Mouse (Mus musculus) layer of hippocampus, postnatal 25 days (tissue): Measurements from ENCODE around the gene Dgcr2. TPM values are rescaled to one million over a fixed set of nuclear protein-coding genes. Genes with fewer than 3 reads are reported as not detected.

Experiments
- DNase-seq, 2 experiments: peaks; one replicate each; pipeline ENCODE4 v3.0.0; 2022; ENCODE audit warnings: mixed read lengths in 2 of 2, low spot score in 1 of 2; ENCODE audit errors: extremely low spot score in 1 of 2
- total RNA-seq, 2 experiments: library from RNA; stranded (reverse); gene quantifications; 2 replicates each; pipeline ENCODE4 v1.2.3; 2021

The Dgcr2 gene
- total RNA-seq, 2 experiments from 2014 or later: 103 to 114 TPM

DNA sequence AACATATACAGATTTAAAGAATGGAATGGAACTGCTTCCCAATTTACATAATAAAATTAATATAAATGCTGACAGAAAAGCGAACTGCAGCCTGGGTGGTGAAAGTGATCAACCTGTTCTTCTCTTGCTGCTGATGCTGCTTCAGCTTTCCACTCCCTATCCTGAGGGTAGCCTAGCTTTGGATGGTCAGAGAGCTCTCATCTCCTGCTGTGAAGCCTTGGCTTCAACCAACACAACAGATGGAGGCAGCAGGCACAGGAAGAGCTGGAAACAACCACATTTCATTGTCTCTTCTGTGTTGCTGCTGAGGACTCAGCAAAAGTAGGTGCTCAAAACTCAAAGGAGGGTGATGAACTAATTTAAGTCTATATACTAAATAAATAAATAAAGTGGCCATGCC lies 46.5 kb downstream of the Dgcr2 start:
- DNase-seq: no peak

DNA sequence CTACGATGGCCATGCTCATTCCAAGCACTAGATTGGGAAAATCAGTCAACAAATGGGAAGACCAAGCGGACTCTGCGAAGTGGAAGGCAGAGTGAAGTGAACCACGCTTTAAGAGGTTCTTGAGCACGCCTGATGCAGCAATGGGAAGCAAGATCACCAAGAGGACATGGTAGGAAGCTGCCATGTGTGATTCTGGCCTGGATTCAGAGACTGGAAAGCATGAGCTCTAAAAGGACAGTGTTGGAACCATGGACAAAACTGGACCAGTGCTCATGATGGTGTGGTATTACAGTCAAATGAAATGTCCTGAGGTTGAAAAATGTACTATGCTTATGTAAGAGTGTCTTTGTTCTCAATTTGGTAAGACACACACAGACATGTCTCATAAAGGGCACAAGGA lies 47.0 kb downstream of the Dgcr2 start:
- DNase-seq: no peak

DNA sequence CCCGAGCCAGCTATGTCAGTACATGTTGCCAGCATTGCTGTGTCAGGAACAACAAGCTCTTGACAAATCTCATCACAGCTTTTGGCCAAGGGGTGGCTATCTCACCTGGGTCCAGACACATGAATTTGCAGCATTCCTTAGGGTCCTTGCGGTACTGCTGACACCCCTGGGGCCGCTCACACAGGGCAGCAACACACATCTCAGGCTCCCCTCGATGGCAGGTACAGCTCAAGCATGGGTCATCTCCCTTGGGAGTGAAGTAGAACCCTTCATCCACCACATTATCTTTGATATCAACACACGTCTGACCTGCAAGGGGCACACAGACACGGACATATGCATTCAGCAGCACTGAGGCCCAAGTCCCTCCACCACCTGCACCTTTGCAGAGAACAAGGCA lies 48.9 kb downstream of the Dgcr2 start:
- no peak for DNase-seq

DNA sequence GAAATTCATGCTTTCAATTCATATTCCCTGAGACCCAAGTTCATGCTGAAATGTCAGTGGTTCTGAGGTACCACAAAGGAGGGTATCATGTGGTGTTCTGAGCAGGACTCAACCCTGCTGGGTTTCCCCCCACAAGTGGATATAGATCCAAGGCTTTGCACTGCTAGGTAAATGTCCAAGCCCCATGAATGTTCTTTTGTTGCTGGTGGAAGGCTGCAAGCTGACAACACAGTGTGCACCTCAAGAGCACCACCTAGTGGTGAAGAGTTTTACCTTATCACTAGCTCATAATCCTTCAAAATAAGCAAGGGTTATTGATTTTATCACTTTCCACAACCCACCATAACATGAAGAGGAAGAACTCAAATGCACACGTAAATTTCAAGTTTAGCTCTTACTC lies 49.4 kb downstream of the Dgcr2 start:
- DNase-seq: peak in 1 of 2 experiments; percentile 40

DNA sequence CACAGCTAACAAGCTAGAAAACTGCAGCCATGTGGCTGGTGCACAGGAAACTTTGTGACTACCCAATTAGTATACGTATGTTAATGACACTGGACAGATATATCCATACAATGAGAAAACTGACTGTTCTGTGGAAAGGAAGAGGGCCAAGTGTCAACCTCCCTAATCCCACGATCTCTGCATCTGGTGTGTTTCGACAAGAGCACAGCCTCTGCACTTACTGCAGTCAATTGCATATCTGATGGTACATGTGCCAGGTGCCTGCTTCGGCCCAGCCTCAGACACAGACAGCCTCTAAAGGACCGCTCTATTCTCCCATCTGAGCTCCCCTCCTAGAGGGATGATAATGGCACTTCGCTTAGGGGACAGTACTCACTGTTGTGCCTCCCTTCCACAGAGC lies 49.9 kb downstream of the Dgcr2 start:
- no peak for DNase-seq

DNA sequence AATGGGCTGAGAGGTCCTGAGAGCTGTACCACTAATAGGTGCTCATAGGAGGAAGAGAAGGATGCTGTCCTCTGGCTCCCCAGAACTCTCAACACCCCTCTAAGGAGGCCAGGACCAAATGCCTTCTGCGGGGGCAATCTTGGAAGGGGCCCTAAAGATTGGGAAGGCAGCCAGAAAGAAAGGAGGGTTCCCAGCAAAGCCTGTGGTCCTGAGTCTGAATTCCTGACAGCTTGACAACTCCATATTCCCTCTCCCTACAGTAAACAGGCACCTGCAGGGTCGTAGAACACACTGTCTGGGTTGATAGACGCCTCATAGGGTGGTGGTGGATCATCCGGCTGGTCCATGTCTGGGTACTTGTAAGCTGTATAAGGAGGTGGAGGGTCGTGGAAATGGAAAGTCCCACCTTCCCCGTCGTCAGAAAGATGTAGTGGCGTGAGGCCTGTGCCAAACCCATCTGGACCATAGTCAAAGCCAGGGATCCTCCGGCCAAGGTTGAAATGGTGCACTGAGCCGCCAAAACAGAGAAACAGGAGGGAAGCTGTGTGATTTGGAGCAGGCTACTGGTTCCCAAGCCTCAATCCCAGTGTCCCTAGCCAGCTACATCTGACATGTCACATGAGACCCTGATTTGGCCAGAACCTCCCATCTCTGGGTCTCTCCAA lies 54.5 kb downstream of the Dgcr2 start:
- no peak for DNase-seq

DNA sequence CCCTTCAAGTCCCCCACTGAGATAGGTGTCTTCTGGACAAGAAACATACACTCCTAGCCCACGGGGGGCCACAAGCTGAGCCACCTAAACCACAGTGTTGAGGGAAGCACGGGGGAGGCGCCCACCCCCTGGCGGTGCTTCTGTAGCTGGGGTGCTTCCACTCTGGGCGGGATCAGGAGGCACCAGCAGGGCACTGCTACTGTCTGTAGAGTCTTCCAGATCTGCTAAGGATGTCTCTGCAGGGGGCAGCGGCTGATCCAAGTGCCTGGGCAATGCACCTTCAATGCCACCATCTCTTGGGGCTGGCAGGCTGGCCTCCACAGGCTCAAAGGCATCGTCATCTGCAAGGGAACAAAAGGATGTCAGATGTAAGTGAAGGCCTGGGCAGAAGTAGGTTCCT lies 55.9 kb downstream of the Dgcr2 start:
- DNase-seq: no peak

DNA sequence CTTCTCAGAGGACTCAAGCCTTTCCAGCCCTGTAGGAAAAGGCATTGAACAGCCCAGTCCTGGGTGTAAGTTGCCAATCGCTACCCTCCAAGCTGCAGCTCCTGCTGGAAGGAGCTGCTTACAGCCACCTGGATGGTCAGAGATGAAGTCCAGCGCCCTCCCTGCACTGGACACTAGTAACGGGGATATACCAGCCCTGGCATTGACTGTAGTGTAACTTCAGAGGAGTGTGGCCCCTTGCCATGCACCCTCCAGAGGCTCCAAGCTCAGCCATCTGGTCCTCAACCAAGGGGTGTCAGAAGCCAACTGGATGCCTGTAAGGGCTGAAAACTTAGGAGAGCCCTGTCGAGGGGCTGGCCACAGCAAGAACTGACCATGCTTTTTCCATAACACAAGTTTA lies 58.4 kb downstream of the Dgcr2 start:
- DNase-seq: no peak

DNA sequence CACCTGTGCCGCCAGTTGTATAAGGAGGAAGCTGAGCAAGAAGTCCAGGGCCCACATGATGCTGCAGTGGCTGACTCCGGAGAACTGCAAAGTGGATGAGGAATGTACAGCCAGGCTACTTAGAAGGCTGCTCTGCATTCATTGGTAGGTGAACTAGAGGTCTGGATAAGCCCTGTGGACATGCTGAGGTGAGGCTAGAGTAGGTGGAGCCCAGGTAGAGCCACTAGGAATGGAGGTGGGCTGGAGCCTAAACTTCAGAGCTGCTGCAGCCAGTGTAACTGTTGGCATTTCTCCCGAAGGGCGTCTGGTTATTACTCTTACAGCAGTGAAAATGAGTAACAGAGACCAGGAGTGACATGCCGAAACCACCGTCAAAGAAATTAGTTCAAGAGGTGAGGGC lies 60.3 kb downstream of the Dgcr2 start, which contains the start of gene Car15:
Gene Car15 (minus strand): TSS at position 314 of the 400 bp plus-strand sequence.
- no peak for DNase-seq

DNA sequence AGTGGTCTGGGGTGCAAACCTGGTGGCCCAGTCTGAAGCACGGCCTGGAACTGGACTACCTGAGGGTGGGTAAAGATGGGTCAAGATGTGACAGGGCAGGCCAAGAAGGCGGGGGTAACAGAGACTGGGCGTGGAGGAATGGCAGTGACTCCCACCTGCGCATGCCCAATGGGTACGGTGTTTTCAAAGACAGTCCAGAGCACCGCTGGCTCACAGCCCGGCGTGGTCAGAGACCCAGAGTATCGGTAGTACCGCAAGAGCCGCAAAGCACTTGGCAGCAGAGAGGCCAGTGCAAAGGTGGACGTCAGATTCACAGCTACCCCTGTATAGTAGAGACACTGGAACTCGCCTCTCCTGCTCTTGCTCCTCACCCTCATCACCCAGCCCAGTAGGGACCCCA lies 62.9 kb downstream of the Dgcr2 start:
- no peak for DNase-seq

DNA sequence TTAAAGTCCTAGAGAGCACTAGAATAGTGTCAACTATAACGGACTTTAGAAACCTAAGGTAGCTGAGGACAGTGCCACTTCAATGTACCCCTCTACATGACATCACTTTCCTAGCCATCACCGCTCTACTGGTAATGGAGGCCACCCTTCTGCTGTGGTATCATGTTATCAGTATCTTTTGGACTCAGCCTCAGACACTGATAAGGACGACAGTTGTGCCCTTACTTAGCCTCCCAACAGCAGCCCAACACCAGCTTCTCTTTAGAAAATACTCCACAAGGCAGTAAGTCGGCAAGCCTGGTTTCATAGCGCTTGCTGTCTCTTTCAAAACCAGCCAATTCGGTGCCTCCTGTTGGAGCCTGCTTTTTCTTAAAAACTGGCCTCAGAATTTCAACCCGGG lies 63.8 kb downstream of the Dgcr2 start:
- no peak for DNase-seq

DNA sequence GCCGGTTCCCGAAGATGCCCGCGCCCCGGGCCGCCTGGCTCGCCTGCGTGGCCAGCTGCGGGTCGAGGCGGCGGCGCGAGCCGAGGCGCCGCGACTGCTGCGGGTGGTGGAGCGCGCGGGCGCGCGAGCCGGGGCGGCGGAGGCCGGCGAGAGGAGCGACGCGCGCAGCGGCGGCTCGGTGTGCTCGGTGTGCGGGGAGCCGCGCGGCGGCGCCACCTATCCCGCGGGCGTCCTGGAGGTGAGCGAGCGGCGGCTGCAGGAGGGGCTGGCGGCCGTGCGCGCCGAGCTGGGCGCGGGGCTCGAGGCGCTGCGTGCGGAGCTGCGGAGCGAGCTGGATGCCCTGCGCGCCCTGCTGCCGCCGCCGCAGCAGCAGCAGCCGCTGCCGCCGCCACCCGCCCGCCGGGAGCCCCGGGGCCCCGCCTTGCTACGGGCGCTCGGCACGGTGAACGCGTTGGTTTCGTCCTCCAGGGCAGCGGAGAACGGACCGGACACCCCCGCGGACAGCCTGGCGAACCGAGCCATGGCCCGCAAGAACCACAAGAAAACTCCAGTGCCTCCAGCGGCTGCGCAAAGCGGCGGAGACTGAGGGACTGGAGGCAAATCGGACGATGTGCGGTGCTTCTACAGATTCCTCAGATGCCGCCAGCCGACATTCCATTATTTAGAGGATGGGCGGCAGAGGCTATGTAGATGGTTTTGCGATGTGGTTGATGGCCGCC lies 64.5 kb downstream of the Dgcr2 start:
- DNase-seq: peak; percentile 51 to 71

DNA sequence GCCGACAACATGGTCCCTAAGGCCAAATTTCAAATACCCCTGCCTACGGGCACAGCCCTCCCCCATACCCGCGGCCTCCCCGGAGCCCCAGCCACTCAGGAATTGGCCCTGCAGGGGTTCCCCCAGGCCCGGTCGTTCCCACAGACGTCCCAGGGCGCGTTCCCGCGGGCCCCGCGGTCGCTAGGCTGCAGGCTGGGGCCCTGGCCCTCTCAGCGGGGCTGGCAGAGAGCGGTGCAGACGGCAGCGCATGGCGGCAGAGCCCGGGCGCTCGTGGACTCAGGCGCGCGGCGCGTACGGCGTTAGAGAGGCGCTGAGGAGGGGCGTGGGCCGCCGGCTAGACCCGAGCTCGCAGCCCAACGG lies 65.1 kb downstream of the Dgcr2 start:
- peak in 1 of 2 experiments; percentile 29 for DNase-seq

DNA sequence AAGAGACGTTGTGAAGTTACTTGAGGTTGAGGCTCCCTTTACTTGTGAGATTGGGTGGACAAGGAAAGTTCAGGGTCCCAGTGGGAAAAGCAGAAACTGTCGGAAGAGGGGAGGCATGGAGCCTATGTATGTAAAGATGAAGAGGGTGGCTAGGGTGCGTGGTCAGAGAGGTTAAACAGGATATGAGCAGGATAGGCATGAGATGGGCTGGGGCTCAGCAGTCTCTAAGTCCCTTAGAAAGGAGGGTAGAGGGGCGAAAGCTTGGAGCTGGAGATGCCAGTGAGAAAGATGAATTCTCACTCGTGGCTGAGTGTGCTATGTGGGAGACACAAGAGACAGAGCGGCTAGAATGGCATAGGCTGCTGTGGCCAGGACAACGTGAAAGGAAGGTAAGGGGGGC lies 65.5 kb downstream of the Dgcr2 start, which contains the start of gene B830017H08Rik:
Gene B830017H08Rik (plus strand): TSS at position 301 of the 400 bp plus-strand sequence.
- DNase-seq: no peak

DNA sequence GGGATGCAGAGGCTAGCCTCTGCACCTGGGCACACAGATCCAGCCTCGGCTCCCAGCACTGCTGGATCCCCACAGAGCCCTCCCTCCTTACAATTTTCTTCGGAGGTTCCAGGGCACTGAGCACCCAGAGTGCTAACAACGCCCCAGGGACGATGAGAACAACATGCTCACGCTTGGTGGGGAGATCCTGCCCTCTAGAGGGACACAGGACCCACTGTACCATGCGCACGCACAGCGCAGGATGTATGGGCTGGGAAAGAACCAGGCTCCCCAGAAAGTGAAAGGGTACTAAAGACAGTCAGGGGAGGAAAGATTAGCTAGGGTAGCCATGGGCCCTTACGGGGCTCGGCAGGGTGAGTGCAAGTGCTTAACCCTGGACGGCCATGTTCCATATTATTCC lies 66.6 kb downstream of the Dgcr2 start:
- no peak for DNase-seq

DNA sequence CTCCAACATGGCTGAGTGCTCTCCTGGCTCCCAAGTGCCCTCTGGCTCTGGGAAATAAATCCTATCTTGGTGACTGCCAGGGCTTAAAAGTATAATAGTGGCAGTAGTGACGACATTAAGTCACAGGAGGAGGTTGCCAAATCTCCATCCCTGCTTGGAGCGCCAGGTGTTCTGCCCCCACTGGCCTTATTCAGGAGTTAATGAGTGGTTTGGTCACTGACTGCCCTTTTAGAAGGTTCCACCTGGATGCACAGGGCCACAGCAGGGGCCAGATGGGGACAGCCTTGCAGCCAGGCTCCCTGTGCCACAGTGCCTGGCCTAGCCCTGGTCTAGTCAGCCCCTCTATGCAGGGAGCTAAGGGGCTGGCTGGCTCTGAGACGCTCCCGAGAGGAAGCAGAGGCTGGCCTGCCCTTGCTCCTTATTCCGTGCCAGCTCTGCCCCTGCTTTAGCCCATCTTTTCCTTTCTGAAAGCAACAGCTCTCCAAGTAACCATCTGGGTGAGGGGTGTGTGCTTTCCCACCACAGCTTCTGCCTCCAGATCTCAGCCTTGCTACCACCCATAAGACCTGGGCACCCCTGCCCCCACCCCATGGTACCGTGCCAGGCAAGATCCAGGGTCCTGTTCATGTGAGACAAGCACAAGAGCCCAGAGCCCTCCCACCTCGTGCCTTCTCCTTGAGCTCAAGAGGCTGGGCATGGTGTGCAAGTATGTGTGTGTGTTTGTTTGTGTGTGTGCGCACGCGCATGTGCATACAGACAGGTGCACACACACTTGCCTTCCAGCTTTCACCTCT lies 67.8 kb downstream of the Dgcr2 start:
- no peak for DNase-seq

DNA sequence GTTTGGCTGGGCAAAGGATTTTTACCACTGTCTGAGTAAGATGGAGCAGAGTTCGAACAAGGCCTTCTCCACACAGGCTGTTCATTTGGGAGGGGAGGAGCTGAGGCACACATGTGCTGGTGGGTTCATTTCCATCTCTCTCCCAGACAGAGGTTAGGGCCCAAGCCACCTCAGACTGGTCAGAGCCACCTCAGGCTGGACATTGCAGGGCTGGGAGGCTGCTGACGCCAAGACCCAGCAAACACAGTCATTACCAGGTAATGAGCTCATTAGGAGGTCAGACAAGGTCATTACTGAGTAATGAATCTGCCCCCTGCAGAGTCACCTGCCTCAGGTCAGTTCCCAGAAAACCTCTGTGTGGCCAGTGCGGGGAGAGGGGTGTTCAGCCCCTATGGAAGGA lies 69.5 kb downstream of the Dgcr2 start:
- no peak for DNase-seq

DNA sequence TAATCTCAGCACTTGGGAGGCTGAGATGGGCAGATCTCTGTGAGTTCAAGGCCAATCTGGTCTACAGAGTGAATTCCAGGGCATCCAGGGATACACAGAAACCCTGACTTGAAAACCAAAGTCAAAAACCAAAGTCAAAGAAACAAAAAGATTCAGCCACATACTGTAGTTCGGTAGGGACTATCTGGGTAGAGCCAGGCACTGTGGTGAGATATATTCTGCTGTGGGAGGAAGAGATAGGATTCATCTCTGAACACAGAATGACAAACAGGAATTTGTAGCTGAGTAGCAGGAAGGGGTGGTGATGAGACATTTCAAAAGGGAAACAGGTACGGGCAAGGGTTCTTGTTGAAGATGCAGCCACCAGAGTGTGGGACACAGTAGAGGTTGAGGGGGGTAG lies 70.1 kb downstream of the Dgcr2 start:
- no peak for DNase-seq

DNA sequence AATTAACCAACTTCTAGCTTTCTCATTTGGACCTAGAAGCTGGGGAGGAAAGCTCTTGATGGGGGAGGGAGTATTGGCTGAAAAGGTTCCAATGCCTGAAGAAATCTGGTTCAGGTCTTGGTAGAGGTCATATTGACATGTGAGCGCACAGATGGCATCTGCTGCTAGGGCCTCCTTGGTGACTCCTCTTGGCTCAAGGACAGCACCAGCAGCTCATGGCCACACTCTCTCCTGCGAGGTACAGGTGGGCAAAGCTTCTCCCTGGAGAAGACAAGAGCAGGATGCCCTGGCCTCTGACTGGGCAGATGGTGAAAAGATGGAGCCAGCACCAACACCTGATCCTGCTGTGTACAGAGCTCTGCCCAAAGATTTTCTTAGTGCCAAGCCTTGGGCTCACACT lies 71.9 kb downstream of the Dgcr2 start:
- DNase-seq: no peak

DNA sequence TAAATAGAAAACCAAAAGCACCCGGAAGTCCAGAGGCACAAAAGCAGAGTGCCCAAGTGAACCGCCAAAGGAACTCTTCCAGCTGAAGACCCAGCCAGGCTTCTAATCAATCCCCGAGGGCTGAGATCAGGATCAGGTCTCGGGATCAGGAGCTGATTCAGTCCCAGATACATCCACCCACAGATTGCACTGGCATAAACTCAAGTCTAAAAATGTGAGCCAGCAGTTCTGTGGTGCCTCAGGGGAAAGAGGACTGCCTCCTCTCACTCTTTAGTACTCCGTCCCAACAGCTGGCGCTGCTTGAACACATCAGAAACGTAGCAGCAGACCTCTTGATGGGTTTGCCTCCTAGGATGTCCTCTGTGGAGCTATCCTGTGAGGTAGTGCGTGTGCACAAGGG lies 81.8 kb downstream of the Dgcr2 start:
- no peak for DNase-seq
